Mouse (Mus musculus): ENCODE data around the gene Ugt2b5.
"Not testable (repeated sequence)": the region's sequence is repeated elsewhere in the genome, so short reads cannot be mapped to it uniquely, and the experiment has no call there.

DNA sequence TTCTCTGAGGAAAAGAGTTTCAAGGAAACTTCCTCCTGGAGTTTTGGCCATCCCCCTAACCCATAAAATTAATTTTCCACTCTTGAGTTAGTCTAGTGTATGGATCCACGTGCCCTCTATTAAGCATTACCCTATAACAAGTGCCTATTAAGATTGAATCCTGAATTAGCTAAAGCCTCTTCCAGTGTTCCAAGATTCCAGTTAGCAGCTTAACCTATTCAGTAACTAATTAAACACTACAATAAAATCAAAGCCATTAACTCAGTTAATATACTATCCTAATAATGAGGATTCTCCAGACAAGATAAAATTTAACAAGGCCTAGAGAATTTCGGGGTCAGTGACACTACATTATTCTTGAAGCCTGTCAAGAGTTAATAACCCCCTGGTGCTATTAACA, 35.7 kb upstream of the Ugt2b5 start:
- TF ChIP-seq CTCF (IDR thresholded peaks at IDR 0.05; ENCODE audit: control insufficient read depth, insufficient read depth, low read length); POLR2A (IDR thresholded peaks at IDR 0.05; ENCODE audit: borderline replicate concordance, control insufficient read depth, low read depth, low read length): not testable (repeated sequence)

All from bone marrow, adult 2 months (tissue).